Mouse (Mus musculus) intestine, embryonic 14.5 days (tissue): ENCODE measurements around the gene Rcc2. TPM values are rescaled to one million over a fixed set of nuclear protein-coding genes. Genes with fewer than 3 reads are reported as not detected.
A peak's percentile ranks its signal among the peaks of the same experiment; 100 is the strongest.

Experiments used
- ATAC-seq: fragments of 200-750 bp; cut with Nextera tagmentation; replicated peaks from 2 replicates; pipeline ENCODE4 v1.8.0; 2017; ENCODE audit warnings: low read depth, moderate number of reproducible peaks, moderate TSS enrichment, moderate library complexity; ENCODE audit not compliant: low FRiP score, low TSS enrichment
- DNase-seq: peaks from one replicate; pipeline ENCODE4 v3.0.0-alpha.2; 2018; ENCODE audit warnings: low spot score
- H3K27ac ChIP-seq: fragments of 300-500 bp; sonication (generic); 2 replicates; pipeline ENCODE4 v1.5.1; 2014; ENCODE audit warnings: low read depth, mild to moderate bottlenecking, control low read depth
- H3K27me3 ChIP-seq: fragments of 300-500 bp; sonication (generic); replicated peaks from 2 replicates; pipeline ENCODE4 v1.6.1; 2014; ENCODE audit warnings: low read length, control low read depth; ENCODE audit not compliant: control insufficient read depth, insufficient read depth
- H3K36me3 ChIP-seq: fragments of 300-500 bp; sonication (generic); 2 replicates; pipeline ENCODE4 v1.6.1; 2014; ENCODE audit warnings: low read length, control low read depth; ENCODE audit not compliant: control insufficient read depth, insufficient read depth
- H3K4me1 ChIP-seq: fragments of 300-500 bp; sonication (generic); replicated peaks from 2 replicates; pipeline ENCODE4 v1.6.1; 2014; ENCODE audit warnings: low read length, control low read depth, mixed read lengths; ENCODE audit not compliant: control insufficient read depth, insufficient read depth
- H3K4me2 ChIP-seq: fragments of 300-500 bp; sonication (generic); 2 replicates; pipeline ENCODE4 v1.6.1; 2014; ENCODE audit warnings: low read length
- H3K4me3 ChIP-seq: fragments of 300-500 bp; sonication (generic); 2 replicates; pipeline ENCODE4 v1.5.1; 2014; ENCODE audit warnings: low read depth, low read length, control low read depth, mixed read lengths
- H3K9ac ChIP-seq: fragments of 300-500 bp; sonication (generic); 2 replicates; pipeline ENCODE4 v1.6.1; 2014; ENCODE audit warnings: mild to moderate bottlenecking, low read length
- H3K9me3 ChIP-seq: fragments of 300-500 bp; sonication (generic); 2 replicates; pipeline ENCODE4 v1.6.1; 2016; ENCODE audit warnings: low read length, control low read depth; ENCODE audit not compliant: control insufficient read depth
- WGBS: fragments of 180-500 bp; shearing (Covaris S2); extraction: QIAGEN DNeasy Blood & Tissue Kit; methylation state at CpG from one replicate; pipeline ENCODE4 v1.1.7; 2014; 5-methylcytosine and 5-hydroxymethylcytosine counted together
- polyA plus RNA-seq: library from polyadenylated mRNA; unstranded; fragments of >200 nt; fragmentation: Nextera tagmentation; extraction: Ambion mirVana; gene quantifications from 2 replicates; pipeline ENCODE4 v1.2.1, GENCODE M21; 2014

Gene Rcc2
- polyA plus RNA-seq, 1 experiment from 2014 or later = 30.7 TPM

GRCm38 (mm10) chr4:140744654-140745053 is 44.3 kb downstream of the Rcc2 start:
- 19% methylated on average over 3 of the region's 3 CpGs for WGBS
- ATAC-seq = no peak
- no peak overlapping the region for H3K27ac ChIP-seq
- H3K9ac ChIP-seq = no peak overlapping the region
- H3K4me2 ChIP-seq = no peak overlapping the region
- H3K4me1 ChIP-seq = peaks cover 11% of the 10 kb centered on the region; the same call in 1 of the 2 replicates
- H3K27me3 ChIP-seq = no peaks in the 10 kb centered on the region
- no peaks in the 10 kb centered on the region for H3K36me3 ChIP-seq
- no peaks in the 10 kb centered on the region for H3K9me3 ChIP-seq
- peak; percentile 68 for DNase-seq
- H3K4me3 ChIP-seq = no peak overlapping the region

DNA sequence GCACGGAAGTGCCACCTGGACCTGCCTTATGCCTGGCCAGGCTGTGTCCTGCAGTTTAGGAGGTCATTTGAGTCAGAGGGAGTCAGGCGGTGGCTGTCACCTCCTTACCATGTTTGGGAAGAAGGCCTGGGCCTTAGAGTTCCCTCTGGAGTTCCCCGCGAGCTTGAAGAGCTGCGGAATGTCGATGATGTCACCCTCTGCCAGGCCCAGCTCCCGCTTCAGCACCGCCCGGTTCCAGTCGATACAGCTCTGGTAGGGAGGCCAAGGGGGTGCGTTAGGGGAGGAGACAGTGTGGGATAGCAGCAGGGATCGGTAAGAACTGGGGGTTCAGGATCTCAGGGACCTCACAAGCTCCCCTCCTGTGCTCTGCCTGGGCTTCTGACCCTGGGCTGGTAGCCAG is 47.6 kb downstream of the Rcc2 start:
- 16% methylated on average over 12 of the region's 12 CpGs for WGBS
- Histone ChIP-seq H3K9ac (peak overlapping the region; percentile 27; the same call in 1 of the 2 replicates), H3K4me3 (no peak overlapping the region), H3K27me3 (no peaks in the 10 kb centered on the region), H3K36me3 (no peaks in the 10 kb centered on the region), H3K9me3 (no peaks in the 10 kb centered on the region), H3K4me1 (peaks cover 11% of the 10 kb centered on the region; the same call in 1 of the 2 replicates), H3K4me2 (no peak overlapping the region), H3K27ac (no peak overlapping the region)
- 0 out of 2 replicates have a peak, but pooled peaks have one; percentile 17 for ATAC-seq
- no peak for DNase-seq

DNA sequence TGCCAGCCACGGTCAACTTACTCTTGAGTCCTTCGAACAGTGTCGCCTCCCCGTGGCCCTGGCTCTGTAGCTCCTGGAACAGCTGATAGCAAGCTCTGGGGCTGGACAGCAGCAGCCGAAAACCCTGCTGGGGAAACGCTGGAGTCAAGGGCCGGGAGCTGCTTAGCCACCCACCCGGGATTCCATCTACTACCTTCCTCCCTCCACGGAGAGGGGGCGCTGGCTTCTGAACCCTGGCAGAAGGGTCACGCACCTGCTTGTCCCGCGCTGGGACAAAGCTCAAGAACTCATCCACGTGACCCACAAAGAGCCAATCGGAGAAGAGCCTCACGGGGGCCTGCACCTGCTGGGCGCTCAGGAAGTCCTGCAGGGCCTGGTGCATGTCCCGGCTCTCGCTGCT is 50.0 kb downstream of the Rcc2 start:
- 15% methylated on average over 19 of the region's 19 CpGs for WGBS
- Histone ChIP-seq H3K9ac (no peak overlapping the region), H3K4me3 (no peak overlapping the region), H3K4me2 (peak overlapping the region; percentile 36), H3K9me3 (no peaks in the 10 kb centered on the region), H3K27ac (no peak overlapping the region), H3K36me3 (no peaks in the 10 kb centered on the region), H3K4me1 (peaks cover 11% of the 10 kb centered on the region; the same call in 1 of the 2 replicates), H3K27me3 (no peaks in the 10 kb centered on the region)
- ATAC-seq (peak; percentile 51), DNase-seq (peak; percentile 69)

GRCm38 (mm10) chr4:140753366-140753765 is 53.0 kb downstream of the Rcc2 start:
- H3K36me3 ChIP-seq = no peaks in the 10 kb centered on the region
- no peaks in the 10 kb centered on the region for H3K27me3 ChIP-seq
- H3K9ac ChIP-seq = no peak overlapping the region
- DNase-seq (no peak), ATAC-seq (no peak)
- H3K4me1 ChIP-seq = peaks cover 3% of the 10 kb centered on the region; the same call in 1 of the 2 replicates
- no peak overlapping the region for H3K4me3 ChIP-seq
- no peak overlapping the region for H3K27ac ChIP-seq
- H3K4me2 ChIP-seq = no peak overlapping the region
- WGBS = 57% methylated on average over 7 of the region's 7 CpGs
- no peaks in the 10 kb centered on the region for H3K9me3 ChIP-seq

GRCm38 (mm10) chr4:140755811-140756210 is 55.5 kb downstream of the Rcc2 start:
- no peak overlapping the region for H3K9ac ChIP-seq
- whole genome bisulfite sequencing = 69% methylated on average over 3 of the region's 3 CpGs
- no peak overlapping the region for H3K27ac ChIP-seq
- H3K4me2 ChIP-seq = no peak overlapping the region
- no peak for ATAC-seq
- H3K36me3 ChIP-seq = no peaks in the 10 kb centered on the region
- no peak for DNase-seq
- no peaks in the 10 kb centered on the region for H3K27me3 ChIP-seq
- H3K4me3 ChIP-seq = no peak overlapping the region
- H3K4me1 ChIP-seq = no peaks in the 10 kb centered on the region; the same call in 1 of the 2 replicates
- no peaks in the 10 kb centered on the region for H3K9me3 ChIP-seq

DNA sequence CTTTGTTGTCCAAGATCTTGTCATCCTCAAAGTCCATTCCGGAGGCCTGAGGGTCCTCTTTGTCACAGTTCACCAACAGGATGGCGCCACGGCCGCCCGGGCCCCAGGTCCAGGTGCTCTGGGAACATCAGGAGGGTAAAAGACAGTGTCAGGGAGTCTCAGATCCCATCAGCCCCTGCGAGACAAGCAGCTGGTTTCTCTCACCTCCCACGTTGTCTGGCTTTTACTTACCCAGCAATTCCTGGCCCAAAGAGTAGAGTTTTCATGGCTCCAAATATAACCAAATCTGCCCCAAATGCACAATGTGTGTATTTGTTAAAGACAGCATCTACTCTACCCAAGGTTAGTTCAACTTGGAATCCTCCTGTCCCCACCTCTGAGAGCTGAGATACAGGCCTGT is 61.3 kb downstream of the Rcc2 start:
- H3K4me2 ChIP-seq = no peak overlapping the region
- no peak overlapping the region for H3K27ac ChIP-seq
- H3K36me3 ChIP-seq = no peaks in the 10 kb centered on the region
- no peaks in the 10 kb centered on the region for H3K27me3 ChIP-seq
- no peak overlapping the region for H3K4me3 ChIP-seq
- no peaks in the 10 kb centered on the region; the same call in 1 of the 2 replicates for H3K4me1 ChIP-seq
- ATAC-seq (no peak), DNase-seq (no peak)
- WGBS = 81% methylated on average over 7 of the region's 7 CpGs
- H3K9me3 ChIP-seq = no peaks in the 10 kb centered on the region
- no peak overlapping the region for H3K9ac ChIP-seq

DNA sequence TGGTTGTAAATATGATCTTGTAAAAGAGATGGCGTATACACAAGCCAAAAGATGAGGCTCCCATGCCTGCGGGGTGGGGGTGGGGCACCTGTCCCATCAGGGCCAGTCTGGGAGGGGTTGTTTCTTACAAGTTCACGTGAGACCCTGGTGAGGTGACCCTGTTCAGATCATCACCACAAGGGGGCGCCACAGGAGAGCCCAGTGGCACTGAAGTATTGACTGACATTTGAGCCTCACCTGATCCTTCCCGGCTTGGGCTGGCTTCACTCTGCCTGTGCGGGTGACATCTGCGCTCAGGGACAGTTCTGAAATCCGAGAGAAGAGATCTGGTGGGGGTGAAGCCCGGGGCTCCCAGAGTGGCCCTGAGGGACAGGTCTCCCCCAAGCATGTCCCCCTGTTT is 62.8 kb downstream of the Rcc2 start:
- Histone ChIP-seq H3K9ac (no peak overlapping the region), H3K9me3 (no peaks in the 10 kb centered on the region), H3K36me3 (no peaks in the 10 kb centered on the region), H3K4me3 (no peak overlapping the region), H3K4me2 (no peak overlapping the region), H3K27ac (no peak overlapping the region), H3K27me3 (0 out of 2 replicates have a peak, but pooled peaks cover 3% of the 10 kb centered on the region), H3K4me1 (no peaks in the 10 kb centered on the region; the same call in 1 of the 2 replicates)
- peak; percentile 87 for DNase-seq
- 15% methylated on average over 9 of the region's 9 CpGs for WGBS
- no peak; the same call in 1 of the 2 replicates for ATAC-seq

DNA sequence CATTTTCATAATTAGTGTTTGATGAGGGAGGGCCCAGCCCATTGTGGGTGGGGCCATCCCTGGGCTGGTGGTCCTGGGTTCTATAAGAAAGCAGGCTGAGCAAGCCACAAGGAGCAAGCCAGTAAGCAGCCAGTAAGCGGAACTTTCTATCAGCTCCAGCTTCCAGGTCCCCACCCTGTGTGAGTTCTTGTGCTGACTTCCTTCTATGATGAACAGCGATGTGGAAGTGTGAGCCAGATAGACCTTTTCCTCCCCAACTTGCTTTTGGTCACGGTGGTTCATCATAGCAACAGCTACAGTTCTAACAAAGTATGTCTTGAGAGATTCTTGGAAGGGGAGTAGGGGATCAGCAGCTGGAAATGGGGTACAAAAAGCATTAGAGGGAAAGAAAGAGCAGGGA is 65.6 kb downstream of the Rcc2 start:
- Histone ChIP-seq H3K9ac (no peak overlapping the region), H3K27me3 (0 out of 2 replicates have a peak, but pooled peaks cover 3% of the 10 kb centered on the region), H3K4me2 (no peak overlapping the region), H3K4me3 (no peak overlapping the region), H3K36me3 (no peaks in the 10 kb centered on the region), H3K27ac (no peak overlapping the region), H3K4me1 (no peaks in the 10 kb centered on the region), H3K9me3 (no peaks in the 10 kb centered on the region)
- ATAC-seq (no peak), DNase-seq (no peak)
- WGBS = 85% methylated on average over 3 of the region's 3 CpGs

DNA sequence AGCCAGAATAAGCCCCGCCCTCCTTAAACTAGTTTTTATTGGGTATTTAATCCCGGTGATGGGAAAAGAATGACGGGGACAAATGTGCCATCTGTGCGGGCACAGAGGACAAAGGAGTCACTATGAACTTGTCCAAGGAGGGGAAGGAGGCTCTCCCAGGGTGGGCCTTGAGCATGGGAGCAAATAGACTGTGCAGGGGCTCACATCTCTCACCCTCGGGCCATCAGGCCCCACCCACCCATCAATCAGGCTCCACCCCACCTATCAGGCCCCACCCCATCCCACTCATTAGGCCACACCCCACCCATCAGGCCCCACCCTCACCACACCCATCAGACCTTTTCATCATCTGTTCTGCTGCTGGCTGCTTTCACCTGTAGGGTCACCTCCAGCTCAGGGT is 68.6 kb downstream of the Rcc2 start:
- Histone ChIP-seq H3K27me3 (0 out of 2 replicates have a peak, but pooled peaks cover 3% of the 10 kb centered on the region), H3K36me3 (no peaks in the 10 kb centered on the region), H3K4me1 (0 out of 2 replicates have a peak, but pooled peaks cover 3% of the 10 kb centered on the region), H3K4me2 (no peak overlapping the region), H3K9ac (no peak overlapping the region), H3K27ac (no peak overlapping the region), H3K4me3 (no peak overlapping the region), H3K9me3 (no peaks in the 10 kb centered on the region)
- no peak for ATAC-seq
- 80% methylated on average over 5 of the region's 5 CpGs for WGBS
- no peak for DNase-seq
